ENCODE assay signal across 9 mouse cellular contexts in genomic region chr15:79604990-79605665, GRCm38 (mm10). TPM values are rescaled to one million over a fixed set of nuclear protein-coding genes. Genes with fewer than 3 reads are reported as not detected.
DNase-seq lines count a peak whose midpoint lies in the region; ATAC-seq lines count a peak whose summit lies in the region.
"Had no signal": no experiment of that assay in that cellular context is flagged by ENCODE, and none has a peak within 500 bp of the region (broad histone marks: within the 10 kb centered on the region; RNA-seq: fewer than 3 reads in every experiment).

TSS of gene Dmc1 (minus strand) at chr15:79605109.

- peak; percentile 8 for DNase-seq in gastrocnemius, adult 18-20 months (ENCODE audit: low spot score)
- DNase-seq in gastrocnemius, adult 8-10 months (ENCODE audit: low spot score in 2 of 2) = no peak
- peak; percentile 85 for DNase-seq in heart, embryonic 10.5 days (ENCODE audit: low spot score)
- DNase-seq in lung, postnatal 25 days (ENCODE audit: low spot score) = peak; percentile 3
- peak; percentile 32 for DNase-seq in retina, embryonic 14.5 days (ENCODE audit: low spot score)
- no peak for DNase-seq in left cerebral cortex, postnatal 25 days (ENCODE audit: low spot score in 2 of 2)

- H3K27ac ChIP-seq in brown adipose tissue, adult 24 weeks (replicated peaks; ENCODE audit: low read depth, low read length) = no peak within 1 kb of the TSS
- peak within 1 kb of the TSS; percentile 72 for H3K27ac ChIP-seq in heart, embryonic 10.5 days
- H3K27ac ChIP-seq in kidney, embryonic 16.5 days (ENCODE audit: low read length) = no peak within 1 kb of the TSS

- no peaks in the 10 kb centered on the region for H3K4me1 ChIP-seq in brown adipose tissue, adult 24 weeks (ENCODE audit: control insufficient read depth, insufficient read depth, insufficient read length, low read length)
- H3K4me1 ChIP-seq in heart, embryonic 10.5 days = peaks cover 11% of the 10 kb centered on the region
- no peaks in the 10 kb centered on the region for H3K4me1 ChIP-seq in kidney, embryonic 16.5 days (ENCODE audit: insufficient read depth, low read length)

- peak within 1 kb of the TSS; percentile 32; the same call in 1 of the 2 replicates for H3K4me3 ChIP-seq in brown adipose tissue, adult 24 weeks (ENCODE audit: insufficient read depth, low read depth, low read length)
- peak within 1 kb of the TSS; percentile 55 for H3K4me3 ChIP-seq in heart, embryonic 10.5 days
- peak within 1 kb of the TSS; percentile 37 for H3K4me3 ChIP-seq in kidney, embryonic 16.5 days (ENCODE audit: low read length)

- peak; percentile 70; the same call in 1 of the 2 replicates for ATAC-seq in kidney, embryonic 16.5 days (ENCODE audit: low FRiP score, low TSS enrichment)

- H3K4me2 ChIP-seq in kidney, embryonic 16.5 days (replicated peaks; ENCODE audit: low read depth, low read length) = peak within 1 kb of the TSS; percentile 43

- H3K27me3 ChIP-seq in heart, embryonic 10.5 days (ENCODE audit: insufficient read depth, poor library complexity, severe bottlenecking) = peaks cover 29% of the 10 kb centered on the region
- no peaks in the 10 kb centered on the region for H3K27me3 ChIP-seq in kidney, embryonic 16.5 days (ENCODE audit: insufficient read depth, low read length)

- H3K9ac ChIP-seq in kidney, embryonic 16.5 days (replicated peaks; ENCODE audit: low read length) = peak within 1 kb of the TSS; percentile 48

- WGBS in heart, embryonic 10.5 days = 9% methylated on average over 37 of the region's 37 CpGs
- WGBS in kidney, embryonic 16.5 days = 12% methylated on average over 37 of the region's 37 CpGs

- intact Hi-C loops in left cerebral cortex, postnatal 25 days (cut with DNase I) = loop anchor here (2.0 to 5.0 kb wide), 4 partner anchors 43 to 363 kb away; partner anchors contain the start of genes Ddx17 and Kcnj4

- no peaks in the 10 kb centered on the region for H3K9me3 ChIP-seq in heart, embryonic 10.5 days
- no peaks in the 10 kb centered on the region for H3K9me3 ChIP-seq in kidney, embryonic 16.5 days (ENCODE audit: low read length)

- no peaks in the 10 kb centered on the region for H3K36me3 ChIP-seq in heart, embryonic 10.5 days
- H3K36me3 ChIP-seq in kidney, embryonic 16.5 days (ENCODE audit: insufficient read depth, low read length) = no peaks in the 10 kb centered on the region

RNA-seq across cellular contexts. Expression of gene Dmc1, which starts in this region (rescaled TPM):
- not detected for total RNA-seq in gastrocnemius, adult 18-20 months (2021)
- not detected for total RNA-seq in gastrocnemius, adult 8-10 months (2022)
- not detected in 2 replicates for polyA plus RNA-seq in brown adipose tissue, adult 24 weeks (2012; ENCODE audit: insufficient read depth, insufficient read length, missing spikeins)
- 1.2 and 1.5 TPM in 2 replicates for polyA plus RNA-seq in heart, embryonic 10.5 days (2016; fragmentation: Nextera tagmentation; extraction: Ambion mirVana)
- polyA plus RNA-seq in kidney, embryonic 16.5 days (2015; fragmentation: Nextera tagmentation; extraction: Ambion mirVana) = 2.0 and 2.3 TPM in 2 replicates
- 1 to 10 TPM; 1.2 TPM for total RNA-seq in left cerebral cortex, postnatal 25 days (2021)
- polyA plus RNA-seq: C2C12 had no signal

Comparison
In these comparisons a context has a peak if more than half of its experiments do, and no peak if none do; other contexts are left out.
1. Peak in DNase-seq in gastrocnemius, adult 18-20 months; RNA of the gene not detected or under 1 TPM.
2. DNase-seq: peak in heart, embryonic 10.5 days (single experiment), lung, postnatal 25 days (single experiment) and retina, embryonic 14.5 days (single experiment); none in gastrocnemius, adult 8-10 months (0 of 2) and left cerebral cortex, postnatal 25 days (0 of 2).
3. Peak in every context shown above with its lines, with median percentiles within 50 percentile points of each other: H3K4me3 ChIP-seq.